Mouse (Mus musculus): Measurements from ENCODE around the gene Slc25a26. TPM values are rescaled to one million over a fixed set of nuclear protein-coding genes. Genes with fewer than 3 reads are reported as not detected.
"Not testable (repeated sequence)": the region's sequence is repeated elsewhere in the genome, so short reads cannot be mapped to it uniquely, and the experiment has no call there.

Gene Slc25a26
- polyA plus RNA-seq, 1 experiment from 2014 or later = 9.1 TPM

GRCm38 (mm10) chr6:94536478-94536877, 36.3 kb downstream of the Slc25a26 start:
- DNase-seq (ENCODE audit: extremely low spot score, low spot score) = no peak
- H3K36me3 ChIP-seq (replicated peaks) = 0 out of 2 replicates have a peak, but pooled peaks cover 3% of the 10 kb centered on the region
- 79% methylated on average over 8 of the region's 8 CpGs for WGBS
- no peak overlapping the region for H3K27ac ChIP-seq
- H3K4me3 ChIP-seq = no peak overlapping the region
- no peaks in the 10 kb centered on the region for H3K9me3 ChIP-seq
- H3K27me3 ChIP-seq (ENCODE audit: poor library complexity, severe bottlenecking) = no peaks in the 10 kb centered on the region
- H3K4me1 ChIP-seq = peaks cover 25% of the 10 kb centered on the region

GRCm38 (mm10) chr6:94537652-94538051, 37.5 kb downstream of the Slc25a26 start:
- DNase-seq (ENCODE audit: extremely low spot score, low spot score) = no peak
- 82% methylated on average over 1 of the region's 1 CpGs for WGBS
- 0 out of 2 replicates have a peak, but pooled peaks cover 3% of the 10 kb centered on the region for H3K36me3 ChIP-seq (replicated peaks)
- H3K4me3 ChIP-seq = no peak overlapping the region
- no peaks in the 10 kb centered on the region for H3K27me3 ChIP-seq (ENCODE audit: poor library complexity, severe bottlenecking)
- no peaks in the 10 kb centered on the region for H3K9me3 ChIP-seq
- H3K4me1 ChIP-seq = peaks cover 30% of the 10 kb centered on the region
- H3K27ac ChIP-seq = no peak overlapping the region

GRCm38 (mm10) chr6:94540090-94540489, 40.0 kb downstream of the Slc25a26 start:
- H3K27me3 ChIP-seq (ENCODE audit: poor library complexity, severe bottlenecking) = no peaks in the 10 kb centered on the region
- H3K9me3 ChIP-seq = no peaks in the 10 kb centered on the region
- no peak overlapping the region for H3K4me3 ChIP-seq
- DNase-seq (ENCODE audit: extremely low spot score, low spot score) = no peak
- 79% methylated on average over 3 of the region's 3 CpGs for WGBS
- peaks cover 33% of the 10 kb centered on the region for H3K4me1 ChIP-seq
- H3K36me3 ChIP-seq (replicated peaks) = 0 out of 2 replicates have a peak, but pooled peaks cover 3% of the 10 kb centered on the region
- no peak overlapping the region for H3K27ac ChIP-seq

GRCm38 (mm10) chr6:94540615-94541014, 40.5 kb downstream of the Slc25a26 start:
- H3K4me3 ChIP-seq = no peak overlapping the region
- DNase-seq (ENCODE audit: extremely low spot score, low spot score) = no peak
- peaks cover 33% of the 10 kb centered on the region for H3K4me1 ChIP-seq
- H3K27me3 ChIP-seq (ENCODE audit: poor library complexity, severe bottlenecking) = no peaks in the 10 kb centered on the region
- no peaks in the 10 kb centered on the region for H3K9me3 ChIP-seq
- H3K27ac ChIP-seq = peak overlapping the region; percentile 4; the same call in 1 of the 2 replicates
- 0 out of 2 replicates have a peak, but pooled peaks cover 3% of the 10 kb centered on the region for H3K36me3 ChIP-seq (replicated peaks)
- WGBS = 26% methylated on average over 4 of the region's 4 CpGs

GRCm38 (mm10) chr6:94541133-94541532, 41.0 kb downstream of the Slc25a26 start:
- Histone ChIP-seq H3K27ac (peak overlapping the region; percentile 4; the same call in 1 of the 2 replicates), H3K9me3 (no peaks in the 10 kb centered on the region), H3K4me3 (no peak overlapping the region), H3K36me3 (replicated peaks) (0 out of 2 replicates have a peak, but pooled peaks cover under 1% of the 10 kb centered on the region), H3K4me1 (peaks cover 31% of the 10 kb centered on the region), H3K27me3 (ENCODE audit: poor library complexity, severe bottlenecking) (no peaks in the 10 kb centered on the region)
- DNase-seq (ENCODE audit: extremely low spot score, low spot score) = no peak
- 39% methylated on average over 6 of the region's 6 CpGs for WGBS

- WGBS = 82% methylated on average over 7 of the region's 7 CpGs
- no peaks in the 10 kb centered on the region for H3K36me3 ChIP-seq (replicated peaks)
Observed at GRCm38 (mm10) chr6:94541854-94542253, 41.7 kb downstream of the Slc25a26 start.

GRCm38 (mm10) chr6:94543902-94544840, 44.0 kb downstream of the Slc25a26 start:
- H3K9me3 ChIP-seq = no peaks in the 10 kb centered on the region
- 52% methylated on average over 5 of the region's 5 CpGs for WGBS
- peak; percentile 30 for DNase-seq (ENCODE audit: extremely low spot score, low spot score)
- H3K36me3 ChIP-seq (replicated peaks) = no peaks in the 10 kb centered on the region
- no peaks in the 10 kb centered on the region for H3K27me3 ChIP-seq (ENCODE audit: poor library complexity, severe bottlenecking)
- peaks cover 30% of the 10 kb centered on the region for H3K4me1 ChIP-seq
- H3K27ac ChIP-seq = peak overlapping the region; percentile 48; the same call in 1 of the 2 replicates
- no peak overlapping the region for H3K4me3 ChIP-seq

More at GRCm38 (mm10) chr6:94541854-94542253, 41.7 kb downstream of the Slc25a26 start:
- Histone ChIP-seq H3K27ac (no peak overlapping the region), H3K4me3 (no peak overlapping the region), H3K27me3 (ENCODE audit: poor library complexity, severe bottlenecking) (no peaks in the 10 kb centered on the region), H3K9me3 (no peaks in the 10 kb centered on the region), H3K4me1 (peaks cover 24% of the 10 kb centered on the region)
- DNase-seq (ENCODE audit: extremely low spot score, low spot score) = no peak

- no peak for DNase-seq (ENCODE audit: extremely low spot score, low spot score)
- no peaks in the 10 kb centered on the region for H3K36me3 ChIP-seq (replicated peaks)
- no peaks in the 10 kb centered on the region for H3K27me3 ChIP-seq (ENCODE audit: poor library complexity, severe bottlenecking)
- WGBS = 84% methylated on average over 4 of the region's 4 CpGs
- peaks cover 12% of the 10 kb centered on the region for H3K4me1 ChIP-seq
- no peak overlapping the region for H3K4me3 ChIP-seq
- 0 out of 2 replicates have a peak, but pooled peaks cover 6% of the 10 kb centered on the region for H3K9me3 ChIP-seq
- no peak overlapping the region for H3K27ac ChIP-seq
Observed at GRCm38 (mm10) chr6:94547239-94547638, 47.1 kb downstream of the Slc25a26 start.

GRCm38 (mm10) chr6:94550298-94550697, 50.2 kb downstream of the Slc25a26 start:
- Histone ChIP-seq H3K4me1 (peaks cover 9% of the 10 kb centered on the region; the same call in 1 of the 2 replicates), H3K9me3 (0 out of 2 replicates have a peak, but pooled peaks cover 6% of the 10 kb centered on the region), H3K27me3 (ENCODE audit: poor library complexity, severe bottlenecking) (no peaks in the 10 kb centered on the region), H3K4me3 (no peak overlapping the region), H3K36me3 (replicated peaks) (no peaks in the 10 kb centered on the region), H3K27ac (no peak overlapping the region)
- WGBS = 94% methylated on average over 6 of the region's 6 CpGs
- no peak for DNase-seq (ENCODE audit: extremely low spot score, low spot score)

- H3K9me3 ChIP-seq = 0 out of 2 replicates have a peak, but pooled peaks cover 6% of the 10 kb centered on the region
- no peaks in the 10 kb centered on the region for H3K36me3 ChIP-seq (replicated peaks)
- peaks cover 9% of the 10 kb centered on the region; the same call in 1 of the 2 replicates for H3K4me1 ChIP-seq
- no peak for DNase-seq (ENCODE audit: extremely low spot score, low spot score)
- WGBS = 95% methylated on average over 7 of the region's 7 CpGs
- no peaks in the 10 kb centered on the region for H3K27me3 ChIP-seq (ENCODE audit: poor library complexity, severe bottlenecking)
- no peak overlapping the region for H3K4me3 ChIP-seq
- H3K27ac ChIP-seq = no peak overlapping the region
Observed at GRCm38 (mm10) chr6:94550851-94551250, 50.7 kb downstream of the Slc25a26 start.

- Histone ChIP-seq H3K4me3 (no peak overlapping the region), H3K9me3 (0 out of 2 replicates have a peak, but pooled peaks cover 6% of the 10 kb centered on the region), H3K36me3 (replicated peaks) (no peaks in the 10 kb centered on the region), H3K4me1 (0 out of 2 replicates have a peak, but pooled peaks cover 7% of the 10 kb centered on the region), H3K27me3 (ENCODE audit: poor library complexity, severe bottlenecking) (no peaks in the 10 kb centered on the region), H3K27ac (no peak overlapping the region)
- DNase-seq (ENCODE audit: extremely low spot score, low spot score) = no peak
- 94% methylated on average over 5 of the region's 5 CpGs for WGBS
Observed at GRCm38 (mm10) chr6:94553085-94553484, 53.0 kb downstream of the Slc25a26 start.

GRCm38 (mm10) chr6:94558603-94559002, 58.5 kb downstream of the Slc25a26 start:
- H3K4me1 ChIP-seq; H3K36me3 ChIP-seq (replicated peaks); H3K27ac ChIP-seq; H3K4me3 ChIP-seq; H3K9me3 ChIP-seq; DNase-seq (ENCODE audit: extremely low spot score, low spot score); H3K27me3 ChIP-seq (ENCODE audit: poor library complexity, severe bottlenecking): not testable (repeated sequence)
- WGBS = 84% methylated on average over 1 of the region's 1 CpGs

GRCm38 (mm10) chr6:94560896-94561295, 60.8 kb downstream of the Slc25a26 start:
- WGBS = 100% methylated on average over 1 of the region's 1 CpGs
- Histone ChIP-seq H3K27me3 (ENCODE audit: poor library complexity, severe bottlenecking) (no peaks in the 10 kb centered on the region), H3K27ac (no peak overlapping the region), H3K36me3 (replicated peaks) (no peaks in the 10 kb centered on the region), H3K9me3 (no peaks in the 10 kb centered on the region), H3K4me3 (no peak overlapping the region), H3K4me1 (peaks cover 4% of the 10 kb centered on the region)
- DNase-seq (ENCODE audit: extremely low spot score, low spot score) = no peak

Measured in forebrain, embryonic 10.5 days (tissue).